Mouse (Mus musculus): ENCODE data around the gene Tigar.

DNA sequence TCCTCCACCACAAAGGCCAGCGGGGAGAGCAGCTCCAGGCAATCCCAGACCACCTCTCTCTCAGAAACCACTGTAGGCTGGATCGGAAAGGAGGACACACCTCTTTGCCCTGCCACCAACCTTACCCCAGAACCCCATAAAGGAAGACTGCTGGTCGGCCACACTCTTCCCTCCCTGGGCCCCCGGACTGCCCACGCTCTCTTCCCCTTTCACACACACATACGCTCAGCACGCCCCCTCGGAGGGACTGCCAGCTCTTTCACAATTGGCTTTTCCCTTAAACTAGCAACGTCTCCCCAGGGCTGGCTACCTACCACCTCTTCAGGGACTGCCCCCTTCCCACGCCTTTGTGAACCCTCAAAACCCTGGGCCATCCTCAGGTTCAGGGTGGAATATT lies 33.8 kb upstream of the Tigar start:
- TF ChIP-seq POLR2A (IDR thresholded peaks at IDR 0.05; ENCODE audit: extremely low read depth, insufficient read depth, low read length), result no peak
- no peak for TF ChIP-seq CTCF (IDR thresholded peaks at IDR 0.05; ENCODE audit: low read depth, low read length)

Measured in liver, adult 2 months (tissue).